Mouse (Mus musculus): ENCODE measurements around the gene Gmfg. TPM values are rescaled to one million over a fixed set of nuclear protein-coding genes. Genes with fewer than 3 reads are reported as not detected.
A peak's percentile ranks its signal among the peaks of the same experiment; 100 is the strongest.

Gene Gmfg
- total and polyA plus RNA-seq, 2 experiments from 2014 or later: 4.0 to 4.3 TPM

DNA sequence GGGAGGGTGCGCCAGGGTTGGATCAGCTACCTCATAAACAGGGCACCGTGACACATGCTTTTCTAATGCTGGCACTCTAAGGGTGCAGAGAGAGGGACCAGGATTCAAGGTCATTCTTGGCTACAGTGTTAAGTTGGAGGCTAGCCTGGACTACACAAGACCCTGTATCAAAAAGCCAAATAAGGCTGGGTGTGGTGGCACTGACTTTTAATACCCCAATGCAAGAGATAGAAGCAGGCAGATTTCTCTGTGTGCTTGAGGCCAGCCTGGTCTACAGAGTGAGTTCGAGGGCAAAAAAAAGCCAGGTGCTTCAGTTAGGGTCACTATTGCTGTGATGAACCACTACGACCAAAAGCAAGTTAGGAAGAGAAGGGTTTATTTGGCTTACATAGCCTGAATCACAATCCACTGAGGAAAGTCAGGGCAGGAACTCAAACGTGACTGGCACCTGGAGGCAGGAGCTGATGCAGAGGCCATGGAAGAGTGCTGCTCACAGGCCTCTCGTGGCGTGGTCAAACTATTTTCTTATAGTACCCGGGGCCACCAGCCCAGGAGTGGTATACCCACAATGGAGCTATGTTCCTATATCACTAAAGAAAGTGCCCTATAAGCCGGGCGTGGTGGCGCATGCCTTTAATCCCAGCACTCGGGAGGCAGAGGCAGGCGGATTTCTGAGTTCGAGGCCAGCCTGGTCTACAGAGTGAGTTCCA is 4.7 kb downstream of the Gmfg start:
- WGBS: 85% methylated on average over 12 of the region's 14 CpGs
- ATAC-seq (ENCODE audit: low FRiP score): no peak
- TF ChIP-seq CTCF (IDR thresholded peaks at IDR 0.05): no peak

DNA sequence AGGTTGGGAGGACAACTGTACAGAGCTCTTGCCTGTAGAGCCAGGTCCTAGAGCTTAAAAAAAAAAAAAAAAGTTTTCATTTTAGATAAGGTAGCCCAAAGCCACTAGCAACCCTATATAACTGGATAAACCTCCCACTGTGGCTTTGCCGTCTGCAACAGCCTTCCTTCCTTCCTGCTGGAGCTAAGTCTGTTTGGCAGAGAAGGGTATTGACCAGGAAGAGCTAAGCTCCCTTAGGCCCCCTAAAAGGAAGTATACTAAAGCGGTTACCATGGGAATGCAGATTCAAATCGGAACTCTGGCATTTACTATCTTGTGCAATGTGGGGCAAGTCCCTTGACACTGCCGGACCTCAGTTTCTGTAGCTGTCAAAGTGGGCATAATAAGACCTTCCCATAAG is 5.4 kb downstream of the Gmfg start:
- ATAC-seq (ENCODE audit: low FRiP score): no peak
- Histone ChIP-seq H3K9ac (replicated peaks; ENCODE audit: low read length, poor library complexity, severe bottlenecking) (no peak overlapping the region), H3K4me1 (ENCODE audit: insufficient read depth, low read length) (peaks cover 4% of the 10 kb centered on the region; the same call in 1 of the 2 replicates), H3K36me3 (ENCODE audit: insufficient read depth, low read length) (no peaks in the 10 kb centered on the region), H3K4me3 (ENCODE audit: low read depth, low read length) (no peak overlapping the region), H3K4me2 (ENCODE audit: low read depth, low read length, poor library complexity, severe bottlenecking) (no peak overlapping the region), H3K27ac (ENCODE audit: low read depth, low read length) (no peak overlapping the region), H3K9me3 (ENCODE audit: low read length) (no peaks in the 10 kb centered on the region), H3K27me3 (ENCODE audit: insufficient read depth, low read length) (no peaks in the 10 kb centered on the region)
- TF ChIP-seq CTCF (IDR thresholded peaks at IDR 0.05): no peak
- no peak for DNase-seq (ENCODE audit: low spot score)
- 30% methylated on average over 4 of the region's 4 CpGs for WGBS

More for the DNA sequence above, 4.7 kb downstream of the Gmfg start:
- H3K27ac ChIP-seq (ENCODE audit: low read depth, low read length): no peak overlapping the region
- H3K27me3 ChIP-seq (ENCODE audit: insufficient read depth, low read length): no peaks in the 10 kb centered on the region
- H3K4me2 ChIP-seq (ENCODE audit: low read depth, low read length, poor library complexity, severe bottlenecking): no peak overlapping the region
- no peaks in the 10 kb centered on the region for H3K36me3 ChIP-seq (ENCODE audit: insufficient read depth, low read length)
- no peak overlapping the region for H3K9ac ChIP-seq (replicated peaks; ENCODE audit: low read length, poor library complexity, severe bottlenecking)
- H3K9me3 ChIP-seq (ENCODE audit: low read length): no peaks in the 10 kb centered on the region
- DNase-seq (ENCODE audit: low spot score): no peak
- no peaks in the 10 kb centered on the region for H3K4me1 ChIP-seq (ENCODE audit: insufficient read depth, low read length)
- no peak overlapping the region for H3K4me3 ChIP-seq (ENCODE audit: low read depth, low read length)

DNA sequence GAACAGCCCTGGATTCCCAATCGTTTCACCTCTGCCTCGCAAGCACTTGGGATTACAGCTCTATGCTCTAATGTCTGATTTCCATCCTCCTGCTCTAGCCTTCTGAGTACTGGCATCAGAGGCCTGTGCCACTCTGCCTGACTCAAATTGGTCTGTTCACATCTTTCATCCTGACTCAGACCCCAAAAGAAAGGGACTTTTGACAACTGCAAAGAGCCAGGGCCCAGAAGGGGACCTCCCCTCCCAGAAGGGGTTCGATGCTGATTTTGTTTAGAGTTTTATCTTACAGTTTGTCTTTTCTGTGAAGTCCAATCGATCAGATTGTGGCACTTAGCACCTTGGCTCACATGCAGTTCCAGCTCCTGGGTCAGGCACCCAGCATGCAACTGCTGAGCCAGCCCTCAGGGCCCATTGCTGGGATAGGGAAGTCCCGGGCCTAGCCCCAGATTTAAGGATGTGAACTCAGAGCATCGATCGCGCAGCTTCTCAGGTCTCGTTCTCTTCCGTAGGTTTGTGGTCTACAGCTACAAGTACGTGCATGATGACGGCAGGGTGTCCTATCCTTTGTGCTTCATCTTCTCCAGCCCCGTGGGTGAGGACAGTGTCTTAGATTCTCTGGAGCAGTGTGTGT is 7.2 kb downstream of the Gmfg start:
- ATAC-seq (ENCODE audit: low FRiP score) (no peak), DNase-seq (ENCODE audit: low spot score) (no peak)
- no peaks in the 10 kb centered on the region for H3K36me3 ChIP-seq (ENCODE audit: insufficient read depth, low read length)
- no peak overlapping the region for H3K4me3 ChIP-seq (ENCODE audit: low read depth, low read length)
- WGBS: 85% methylated on average over 13 of the region's 13 CpGs
- H3K9me3 ChIP-seq (ENCODE audit: low read length): no peaks in the 10 kb centered on the region
- no peak overlapping the region for H3K27ac ChIP-seq (ENCODE audit: low read depth, low read length)
- no peak overlapping the region for H3K9ac ChIP-seq (replicated peaks; ENCODE audit: low read length, poor library complexity, severe bottlenecking)
- no peak overlapping the region for H3K4me2 ChIP-seq (ENCODE audit: low read depth, low read length, poor library complexity, severe bottlenecking)
- no peaks in the 10 kb centered on the region for H3K27me3 ChIP-seq (ENCODE audit: insufficient read depth, low read length)
- H3K4me1 ChIP-seq (ENCODE audit: insufficient read depth, low read length): peaks cover 4% of the 10 kb centered on the region; the same call in 1 of the 2 replicates
- TF ChIP-seq CTCF (IDR thresholded peaks at IDR 0.05): no peak

DNA sequence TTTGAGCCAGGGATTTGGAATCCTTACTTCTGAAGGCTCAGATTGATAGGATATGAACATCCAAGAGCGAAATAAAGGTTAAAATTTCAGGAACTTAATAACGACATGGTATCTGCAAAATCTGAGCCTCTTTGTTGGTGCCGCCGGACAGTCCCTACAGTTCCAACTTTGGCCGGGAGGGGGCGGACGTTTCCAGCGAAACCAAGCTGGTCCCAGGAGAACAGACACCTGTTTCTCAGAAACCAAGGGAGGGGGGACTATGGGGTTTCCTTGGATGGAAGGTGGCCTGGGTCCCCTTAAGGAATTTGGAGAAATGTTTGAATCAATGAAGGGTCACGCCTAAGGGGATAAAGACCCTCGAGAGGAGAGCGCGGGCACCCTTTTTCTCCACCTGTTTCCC is 9.2 kb downstream of the Gmfg start:
- no peak overlapping the region for H3K4me2 ChIP-seq (ENCODE audit: low read depth, low read length, poor library complexity, severe bottlenecking)
- whole genome bisulfite sequencing: 7% methylated on average over 12 of the region's 12 CpGs
- DNase-seq (ENCODE audit: low spot score) (peak; percentile 74), ATAC-seq (ENCODE audit: low FRiP score) (no peak)
- no peaks in the 10 kb centered on the region for H3K27me3 ChIP-seq (ENCODE audit: insufficient read depth, low read length)
- peak; percentile 89 for TF ChIP-seq CTCF (IDR thresholded peaks at IDR 0.05)
- no peak overlapping the region for H3K9ac ChIP-seq (replicated peaks; ENCODE audit: low read length, poor library complexity, severe bottlenecking)
- H3K27ac ChIP-seq (ENCODE audit: low read depth, low read length): no peak overlapping the region
- H3K4me3 ChIP-seq (ENCODE audit: low read depth, low read length): no peak overlapping the region
- H3K36me3 ChIP-seq (ENCODE audit: insufficient read depth, low read length): no peaks in the 10 kb centered on the region
- no peaks in the 10 kb centered on the region for H3K9me3 ChIP-seq (ENCODE audit: low read length)
- peaks cover 4% of the 10 kb centered on the region; the same call in 1 of the 2 replicates for H3K4me1 ChIP-seq (ENCODE audit: insufficient read depth, low read length)

DNA sequence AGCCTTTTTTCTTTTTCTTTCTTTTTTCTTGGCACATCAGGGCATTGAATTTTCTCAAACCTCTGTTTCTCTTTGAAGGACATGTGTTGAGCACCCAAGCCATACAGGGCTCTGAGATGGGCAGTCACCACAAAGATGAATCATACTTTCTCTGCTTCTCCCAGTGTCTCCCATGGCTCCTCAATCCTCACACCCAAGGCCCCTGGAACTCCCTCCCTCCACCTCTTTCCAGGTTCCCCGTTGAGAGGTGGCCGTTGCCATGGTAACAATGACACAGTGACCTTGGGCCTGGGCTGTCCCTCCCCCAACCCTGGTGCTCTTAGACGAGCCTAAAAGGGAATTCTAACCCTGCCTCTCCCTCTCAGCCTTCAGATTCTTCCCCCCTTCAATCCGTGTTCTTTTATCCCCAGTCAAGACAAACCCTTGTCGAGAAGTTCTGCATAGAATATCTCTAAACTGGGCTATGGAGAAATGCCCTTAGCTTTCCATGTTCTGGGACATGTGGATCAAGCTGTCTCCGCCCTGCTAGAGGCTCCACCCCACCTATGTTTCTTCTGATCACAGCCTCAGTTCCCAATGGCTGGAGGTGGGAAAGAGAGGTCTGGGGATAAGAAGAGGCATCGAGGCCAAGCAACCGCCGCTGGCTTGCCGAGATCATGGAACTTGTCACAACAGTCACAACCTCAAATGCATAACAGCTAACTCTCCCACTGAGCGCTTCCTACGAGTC is 10.0 kb downstream of the Gmfg start:
- no peak overlapping the region for H3K27ac ChIP-seq (ENCODE audit: low read depth, low read length)
- WGBS: 22% methylated on average over 12 of the region's 12 CpGs
- TF ChIP-seq CTCF (IDR thresholded peaks at IDR 0.05): no peak
- no peaks in the 10 kb centered on the region for H3K27me3 ChIP-seq (ENCODE audit: insufficient read depth, low read length)
- H3K4me2 ChIP-seq (ENCODE audit: low read depth, low read length, poor library complexity, severe bottlenecking): no peak overlapping the region
- peak; percentile 21 for DNase-seq (ENCODE audit: low spot score)
- H3K4me3 ChIP-seq (ENCODE audit: low read depth, low read length): no peak overlapping the region
- H3K4me1 ChIP-seq (ENCODE audit: insufficient read depth, low read length): peaks cover 4% of the 10 kb centered on the region; the same call in 1 of the 2 replicates
- H3K36me3 ChIP-seq (ENCODE audit: insufficient read depth, low read length): no peaks in the 10 kb centered on the region
- peak overlapping the region; percentile 24; the same call in 1 of the 2 replicates for H3K9ac ChIP-seq (replicated peaks; ENCODE audit: low read length, poor library complexity, severe bottlenecking)
- no peaks in the 10 kb centered on the region for H3K9me3 ChIP-seq (ENCODE audit: low read length)
- no peak for ATAC-seq (ENCODE audit: low FRiP score)

Data from midbrain, postnatal 0 days (tissue).